Mouse (Mus musculus) induced T-regulatory cell, adult 2 months (primary cell): ENCODE data around the gene Adamts5.

Experiments used
- DNase-seq: peaks from one replicate; pipeline ENCODE4 v3.0.0-alpha.2; 2012; ENCODE audit warnings: low read depth

Gene Adamts5

DNA sequence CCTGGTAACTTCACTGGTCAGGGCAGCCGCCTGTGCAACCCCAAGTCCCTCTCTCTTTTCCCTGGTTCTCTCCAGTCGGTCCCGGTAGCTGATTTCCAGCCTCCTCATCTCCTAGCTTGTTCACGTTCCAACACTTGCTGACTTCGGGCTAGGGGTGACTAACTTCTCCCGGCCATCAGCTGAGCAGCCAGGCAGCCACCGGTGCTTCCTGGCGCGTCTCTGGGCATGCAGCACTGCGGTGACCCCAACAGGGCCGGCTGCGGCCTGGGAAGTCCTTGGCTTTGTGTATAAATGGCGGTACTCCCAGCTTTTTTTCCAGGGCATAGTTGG, at the start of gene Adamts5:
Gene Adamts5 (minus strand): TSS at position 248 of the 330 bp plus-strand sequence.
- no peak for DNase-seq

DNA sequence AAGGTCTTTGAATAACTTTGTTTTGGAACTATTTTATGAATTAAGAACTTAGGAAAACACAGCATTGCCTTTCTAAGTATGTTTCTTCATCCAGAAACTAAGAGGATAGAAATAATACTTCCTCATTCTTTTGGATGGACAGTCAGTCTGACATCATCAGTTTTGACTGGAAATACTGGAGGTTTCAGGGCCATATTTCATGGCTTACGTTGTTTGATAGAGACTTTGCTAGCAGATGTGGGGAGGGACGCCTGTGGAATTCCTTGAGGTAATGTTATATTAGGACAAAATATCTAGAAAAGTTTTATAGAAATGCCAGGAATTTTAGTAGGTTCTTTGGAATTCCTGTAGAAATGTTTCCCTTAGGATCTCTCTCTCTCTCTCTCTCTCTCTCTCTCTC, 48.7 kb upstream of the Adamts5 start:
- DNase-seq: no peak

DNA sequence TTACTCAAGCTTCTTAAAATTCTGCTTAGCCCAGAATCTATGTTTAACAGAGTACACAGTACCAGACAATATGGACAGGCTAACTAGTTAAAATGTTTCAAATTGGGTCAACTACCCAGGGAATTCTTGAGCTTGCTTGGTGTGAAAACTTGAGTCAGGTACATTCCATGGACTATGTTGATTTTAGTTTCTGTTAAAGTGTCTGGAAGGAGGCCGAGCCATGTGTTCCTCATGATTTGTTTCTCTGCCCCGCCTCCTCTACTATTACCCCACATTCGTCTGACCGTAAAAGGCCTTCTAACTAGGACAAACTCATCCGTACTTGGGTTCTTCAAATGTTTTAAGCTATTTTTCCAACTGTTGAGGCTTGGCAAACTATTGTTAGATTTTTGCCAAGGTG, 24.4 kb upstream of the Adamts5 start:
- DNase-seq: no peak

DNA sequence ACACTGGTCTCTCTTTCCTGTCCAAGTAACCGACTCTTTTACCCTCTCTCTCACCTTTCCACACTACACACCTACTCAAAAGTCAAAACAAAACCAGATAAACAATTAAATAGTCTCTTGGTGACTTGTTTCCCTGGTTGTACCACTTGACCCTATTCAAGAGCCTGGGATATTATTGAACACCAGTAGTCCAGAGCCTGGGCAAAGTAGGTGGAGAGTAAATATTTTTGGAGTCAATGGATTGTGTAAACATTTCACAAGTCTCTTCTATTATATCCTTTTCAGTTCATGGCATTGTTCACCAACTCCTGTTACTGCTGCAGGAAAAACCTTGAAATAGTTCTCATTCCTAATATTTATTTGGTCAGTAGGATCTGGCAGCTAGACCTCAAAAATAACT, 20.8 kb upstream of the Adamts5 start:
- DNase-seq: no peak

DNA sequence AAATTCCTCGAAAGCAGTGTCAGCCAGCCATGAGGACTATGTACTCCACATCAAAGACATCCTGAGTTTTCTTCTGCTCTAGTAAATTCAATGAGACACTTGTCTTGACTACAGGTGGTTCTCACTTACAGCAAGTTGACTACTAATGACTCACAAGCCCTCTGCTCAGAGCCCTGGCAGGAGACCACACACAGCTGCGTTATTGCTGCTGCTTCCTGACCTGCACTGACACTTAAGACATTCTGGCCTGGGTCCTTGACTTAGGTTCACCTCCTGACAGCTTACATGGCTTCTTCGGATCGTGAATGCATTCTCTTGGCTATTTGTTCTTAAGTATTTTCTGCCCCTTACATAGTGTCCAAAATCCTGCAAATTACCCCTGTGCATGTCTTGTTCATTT, 18.5 kb upstream of the Adamts5 start:
- DNase-seq: no peak

DNA sequence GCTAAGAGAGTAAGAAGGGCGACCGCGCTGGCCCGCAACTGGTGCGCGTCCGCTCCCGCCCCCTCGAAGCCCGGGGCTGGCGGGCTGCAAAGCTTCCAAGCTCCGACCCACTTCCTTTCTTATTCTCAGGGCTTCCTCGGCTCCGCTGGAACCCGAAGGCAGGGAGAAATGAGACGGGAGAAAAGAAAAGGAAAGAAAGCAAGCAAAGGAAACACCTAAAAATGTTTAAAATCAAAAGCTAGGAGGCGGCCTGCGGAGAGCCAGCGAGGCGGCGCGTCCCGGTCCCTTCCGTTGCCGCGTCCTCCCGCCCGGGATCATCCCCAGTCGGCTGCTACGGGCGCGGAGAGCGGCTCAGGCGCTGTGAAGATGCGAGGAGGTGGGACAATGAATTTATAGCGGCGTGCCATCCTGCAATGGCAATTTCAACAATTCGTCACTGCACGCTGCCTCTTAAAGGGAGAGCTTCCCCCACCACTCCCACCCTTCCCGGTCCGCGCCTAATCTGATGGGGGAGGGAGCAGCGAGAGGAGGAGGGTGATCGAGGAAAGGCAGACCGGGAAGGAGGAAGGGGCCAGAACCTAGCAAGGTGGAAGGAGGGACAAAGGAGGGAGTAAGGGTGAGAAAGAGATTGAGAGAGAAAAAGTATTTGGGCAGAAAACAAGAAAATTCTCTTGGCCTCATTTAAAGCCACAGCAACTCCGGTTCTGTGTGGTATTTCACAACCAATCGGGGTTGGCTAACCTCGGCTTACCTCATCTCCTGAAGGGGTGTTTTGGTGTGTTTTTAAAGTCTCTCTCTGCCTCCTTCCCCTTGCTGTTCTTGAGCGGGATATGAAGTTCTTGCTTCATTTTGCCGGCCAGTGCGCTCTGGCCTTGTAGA, 687 bp downstream of the Adamts5 start:
- DNase-seq: no peak

DNA sequence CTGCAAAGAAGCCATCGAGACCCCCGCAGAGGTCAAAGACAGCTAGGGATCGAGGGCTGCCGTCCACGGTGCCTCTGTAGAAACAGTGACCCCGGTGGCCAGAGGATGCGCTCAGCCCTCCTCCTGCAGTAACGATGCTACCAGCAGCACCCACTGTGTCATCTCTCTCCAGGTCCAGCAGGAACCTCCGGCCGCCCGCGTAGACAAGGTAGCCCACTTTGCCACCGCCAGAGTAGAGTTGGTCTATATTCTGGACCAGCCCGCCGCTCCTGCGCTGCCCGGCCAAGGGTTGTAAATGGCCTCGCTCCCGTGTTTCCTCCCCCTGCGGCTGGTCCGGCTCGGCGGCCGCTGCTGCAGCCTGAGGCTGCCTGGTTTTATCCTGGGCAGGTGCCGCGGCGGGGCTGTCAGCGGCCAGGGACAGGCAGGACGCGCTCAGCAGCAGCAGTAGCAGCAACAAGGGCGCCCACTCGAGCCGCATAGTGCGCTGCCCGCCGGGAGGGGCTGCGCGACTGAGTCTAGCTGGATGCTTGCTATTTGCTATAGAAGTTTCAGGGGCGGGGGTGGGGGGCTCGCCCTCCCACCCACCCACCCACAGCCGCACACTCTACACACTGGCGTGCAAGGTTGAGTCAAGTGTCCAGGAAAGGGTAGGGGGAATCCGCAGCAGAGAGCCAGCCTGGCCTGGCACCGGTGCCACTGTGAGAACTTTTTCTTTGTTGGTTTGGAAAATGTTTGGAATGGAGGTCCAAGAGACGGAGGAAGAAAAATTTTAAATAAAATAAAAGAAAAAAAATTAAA, 1.6 kb downstream of the Adamts5 start:
- no peak for DNase-seq

DNA sequence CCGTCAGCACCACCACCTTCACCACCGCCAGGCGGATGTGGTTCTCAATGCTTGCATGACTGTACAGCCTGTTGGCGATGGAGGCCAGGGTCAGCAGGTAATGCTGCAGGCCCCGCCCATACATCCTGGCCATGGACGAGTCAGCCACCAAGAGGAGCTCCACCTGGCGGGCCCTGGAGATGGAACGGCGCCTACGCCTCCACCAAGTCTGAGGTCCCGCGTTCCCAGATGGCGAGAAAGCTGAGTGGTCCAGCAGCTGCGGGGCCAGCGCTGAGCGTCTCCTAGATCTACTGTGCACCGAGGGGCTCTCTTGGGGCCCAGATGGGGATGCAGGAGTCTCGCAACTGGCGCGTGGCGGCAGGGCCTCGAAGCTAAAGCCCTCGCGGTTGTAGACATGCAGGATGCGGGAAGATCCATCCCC, 2.3 kb downstream of the Adamts5 start:
- DNase-seq: no peak

DNA sequence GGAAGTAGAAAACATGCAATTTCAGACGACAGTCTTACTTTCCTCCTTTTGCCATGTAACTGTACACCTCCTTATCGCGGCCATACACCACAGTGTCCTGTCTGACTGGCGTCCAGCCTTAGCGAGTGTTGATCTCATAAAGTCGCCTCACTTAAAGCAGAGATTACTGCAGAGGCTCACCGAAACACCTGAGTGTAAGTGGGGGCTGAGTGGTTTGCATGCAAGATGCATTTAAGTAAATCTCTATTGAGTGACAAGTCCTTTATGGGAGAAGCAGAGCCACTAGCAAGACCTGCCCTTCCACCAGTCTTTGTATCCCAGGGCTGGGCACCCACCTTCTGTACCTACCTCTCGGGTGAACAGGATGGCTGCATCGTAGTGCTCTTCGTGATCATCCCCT, 2.8 kb downstream of the Adamts5 start:
- DNase-seq: no peak

DNA sequence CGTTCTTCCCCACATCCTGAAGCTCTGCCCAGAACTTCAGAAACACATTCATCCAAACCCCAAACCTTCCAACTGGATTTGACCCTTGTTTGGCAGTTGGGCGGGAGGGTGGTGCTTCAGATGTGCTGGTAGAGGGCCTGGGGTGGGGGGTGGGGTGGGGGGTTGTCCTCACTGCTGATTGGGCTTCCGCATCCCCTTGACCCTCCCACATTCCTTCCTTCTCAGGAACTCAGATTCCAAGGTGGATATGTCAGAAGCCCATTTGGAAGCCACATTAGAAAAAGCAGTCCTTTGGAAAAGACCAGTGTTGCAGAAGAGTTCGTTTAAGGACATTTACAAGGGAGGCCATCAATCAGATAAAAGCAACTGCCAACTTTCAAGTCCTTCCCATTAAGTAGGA, 3.2 kb downstream of the Adamts5 start:
- no peak for DNase-seq

DNA sequence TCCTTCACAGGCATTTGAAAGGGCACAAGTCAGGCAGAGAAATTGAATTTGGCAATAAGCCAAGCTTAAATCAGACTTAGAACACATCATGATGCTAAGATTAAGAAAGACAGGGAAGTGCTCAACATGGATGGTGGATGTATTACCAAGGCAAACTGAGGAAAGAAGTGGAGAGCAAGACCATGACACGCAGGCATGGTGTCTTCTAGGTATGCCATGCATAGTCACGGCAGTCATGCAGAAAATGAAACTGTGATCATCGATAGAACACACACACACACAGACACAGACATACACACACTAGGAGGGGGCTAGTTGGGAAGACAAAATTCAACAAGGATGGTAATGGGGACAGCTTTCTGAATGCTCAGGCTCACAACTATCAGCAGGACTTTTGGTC, 3.8 kb downstream of the Adamts5 start:
- DNase-seq: no peak

DNA sequence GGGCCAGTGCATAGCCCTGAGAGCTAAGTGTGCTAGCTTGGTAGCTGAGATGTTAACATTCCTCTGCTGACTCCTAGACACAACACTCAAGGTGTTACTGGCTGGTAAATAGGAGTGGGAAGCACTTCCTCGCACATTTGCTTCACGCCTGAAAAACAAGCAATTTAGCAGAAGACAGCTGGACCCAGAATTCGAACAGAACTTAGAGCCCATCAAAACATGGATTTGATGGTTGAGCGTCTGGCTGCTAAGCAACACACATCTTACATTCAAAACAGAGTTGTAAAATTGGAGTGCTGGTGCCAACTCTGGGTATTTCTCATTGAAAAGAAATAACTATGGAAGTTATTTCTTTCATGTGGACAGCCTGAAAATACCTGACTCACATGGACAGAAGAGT, 5.7 kb downstream of the Adamts5 start:
- DNase-seq: no peak

DNA sequence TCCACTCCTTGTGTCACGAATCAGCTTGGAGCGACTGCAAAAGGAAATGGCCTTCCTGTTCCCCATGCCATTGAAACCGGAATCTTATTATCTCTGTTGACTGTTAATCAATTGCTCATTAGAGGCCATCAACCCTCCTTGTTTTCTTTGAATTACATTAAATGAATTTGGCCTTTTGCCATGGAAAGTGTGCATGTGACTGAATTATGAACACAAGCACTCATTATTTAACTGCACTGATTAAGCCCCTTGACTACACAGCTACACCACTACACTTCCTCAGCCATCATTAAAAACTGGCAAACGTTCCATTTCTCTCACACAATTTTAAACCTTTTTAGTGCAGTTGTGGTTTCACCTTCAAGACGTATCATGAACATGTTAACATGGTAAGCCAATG, 11.8 kb downstream of the Adamts5 start:
- no peak for DNase-seq

DNA sequence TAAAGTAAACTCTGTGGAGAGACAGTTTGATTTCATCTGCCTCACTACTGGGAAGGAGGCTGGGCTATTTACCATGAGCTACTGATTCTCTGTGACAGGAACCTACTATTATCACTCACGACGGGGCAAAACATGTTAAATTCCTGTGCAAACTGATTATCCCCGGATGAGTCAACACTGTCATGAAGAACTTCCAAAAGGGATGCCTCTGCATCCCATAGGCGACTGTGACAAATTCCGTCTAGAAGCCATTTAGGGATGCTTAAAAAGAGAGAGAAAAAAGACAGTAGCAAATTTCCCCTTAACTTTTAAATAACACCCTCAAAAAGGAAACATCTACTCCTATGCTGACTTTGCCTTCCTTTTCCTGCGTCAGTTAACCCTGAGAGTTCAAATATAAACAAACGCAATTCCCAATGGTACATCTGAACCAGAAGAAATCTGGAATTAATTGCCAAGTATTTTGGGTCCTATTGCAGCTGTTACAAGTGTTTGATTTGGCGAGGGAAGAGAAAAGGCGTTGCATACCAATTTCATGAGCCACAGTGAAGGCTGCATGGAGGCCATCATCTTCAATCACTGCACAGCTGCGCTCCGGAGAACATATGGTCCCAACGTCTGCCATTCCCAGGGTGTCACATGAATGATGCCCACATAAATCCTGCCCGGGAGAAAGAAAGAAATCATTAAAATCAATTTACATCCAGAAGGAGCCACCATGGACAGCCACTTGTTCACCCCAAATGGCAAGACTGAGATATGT, 14.2 kb downstream of the Adamts5 start:
- DNase-seq: no peak

DNA sequence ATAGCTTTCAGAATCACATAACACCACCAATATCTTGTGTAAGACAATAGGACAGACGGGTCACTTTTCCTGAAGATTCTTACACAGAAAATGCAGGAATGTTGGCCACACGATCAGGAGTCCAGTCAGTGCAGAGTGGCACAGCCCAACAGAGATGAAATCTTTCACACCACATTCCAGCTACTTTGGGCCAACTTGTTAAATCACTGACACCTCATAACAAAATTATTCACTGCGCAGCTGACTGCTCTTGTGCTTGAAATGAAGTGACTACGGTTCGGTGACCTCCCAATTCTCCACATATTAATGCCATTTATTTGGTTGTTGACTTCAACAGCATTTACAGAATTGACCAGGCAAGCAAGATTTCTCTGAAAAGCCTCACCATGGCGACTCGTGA, 22.6 kb downstream of the Adamts5 start:
- no peak for DNase-seq

DNA sequence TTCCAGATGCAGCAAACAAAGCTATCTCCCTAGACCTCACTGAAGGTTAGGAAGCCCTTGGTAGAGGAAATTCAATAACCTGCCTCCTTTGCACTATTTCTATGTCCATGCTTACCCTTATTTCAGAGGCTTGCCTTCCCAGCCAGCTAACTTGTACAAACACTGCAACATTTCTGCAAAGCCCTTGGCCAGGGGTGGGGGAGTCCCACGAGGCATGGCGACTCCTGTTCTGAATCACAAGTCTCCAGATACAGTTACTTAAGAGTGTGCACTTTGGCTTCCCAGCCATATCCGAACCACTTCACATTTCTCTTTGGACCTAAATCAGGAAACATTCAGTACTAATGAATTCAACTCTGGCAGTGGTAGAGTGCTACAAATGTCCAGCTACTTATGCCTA, 27.5 kb downstream of the Adamts5 start:
- no peak for DNase-seq

DNA sequence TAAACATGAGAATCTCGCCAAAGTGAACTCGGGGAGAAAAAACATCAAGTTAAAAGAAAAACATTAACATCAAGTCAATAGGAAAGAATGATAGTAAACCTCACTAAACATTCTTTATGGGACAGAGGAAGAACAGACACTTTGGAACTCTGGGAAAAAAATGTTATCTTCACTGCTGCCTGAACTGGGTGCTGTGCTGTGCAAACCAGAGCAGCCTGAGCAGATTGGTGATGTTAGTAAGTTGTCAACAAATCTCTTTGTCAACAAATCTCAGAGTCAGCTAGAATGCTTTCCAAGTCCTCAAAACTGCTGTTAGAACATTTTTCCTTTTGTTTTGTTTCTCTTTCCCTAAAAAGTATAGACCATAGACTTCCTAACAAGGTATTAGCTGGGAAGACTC, 29.7 kb downstream of the Adamts5 start:
- no peak for DNase-seq

DNA sequence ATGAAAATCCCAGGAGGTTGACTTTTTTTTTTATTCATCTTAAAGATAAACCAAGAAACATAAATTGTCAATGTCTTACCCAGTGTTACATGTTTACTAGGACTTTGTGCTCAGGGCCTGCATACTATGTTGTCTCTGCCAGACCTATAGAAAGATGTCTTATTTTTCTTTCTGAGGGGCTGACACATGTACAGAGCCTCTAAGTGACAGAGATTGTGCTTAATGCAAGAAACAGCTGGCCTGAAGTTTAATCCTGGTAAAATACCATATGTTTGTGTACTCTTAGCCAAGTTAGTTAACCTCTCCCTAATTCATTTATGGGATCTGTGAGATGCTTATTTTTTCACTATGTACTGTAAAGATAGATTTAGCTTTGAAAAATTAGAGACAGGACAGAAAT, 30.4 kb downstream of the Adamts5 start:
- DNase-seq: no peak

DNA sequence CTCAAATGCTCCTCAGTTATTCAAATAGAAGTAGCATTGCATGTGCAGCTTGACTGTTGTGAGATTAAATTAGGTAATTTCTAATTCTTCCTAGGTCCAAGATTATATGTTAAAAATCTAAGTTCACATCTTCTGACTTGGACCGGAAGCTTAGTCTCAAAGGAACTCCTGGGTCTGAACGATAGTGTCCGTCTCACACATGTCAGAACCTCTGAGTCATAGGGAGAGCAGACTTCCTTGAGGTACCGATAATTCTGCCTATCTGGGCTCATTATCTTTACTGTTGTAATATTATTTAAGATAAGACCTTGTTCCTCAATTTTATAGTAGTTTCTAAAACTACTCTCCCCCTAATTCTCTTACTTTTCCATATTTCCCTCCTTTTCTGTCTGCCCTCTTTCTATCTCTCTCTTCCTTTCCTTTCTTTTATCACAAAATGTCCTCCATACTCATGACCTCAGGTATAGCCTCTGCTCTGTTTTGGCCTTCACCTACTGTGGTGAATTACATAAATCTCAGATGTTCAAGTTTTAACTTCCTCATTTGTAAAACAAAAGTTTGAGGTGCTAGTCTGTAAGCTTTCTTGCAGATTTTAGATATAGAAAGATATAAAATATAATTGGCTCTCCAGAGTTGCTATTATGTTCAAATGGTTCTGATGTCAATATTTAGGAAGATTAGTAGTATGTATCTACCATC, 36.8 kb downstream of the Adamts5 start:
- DNase-seq: no peak

DNA sequence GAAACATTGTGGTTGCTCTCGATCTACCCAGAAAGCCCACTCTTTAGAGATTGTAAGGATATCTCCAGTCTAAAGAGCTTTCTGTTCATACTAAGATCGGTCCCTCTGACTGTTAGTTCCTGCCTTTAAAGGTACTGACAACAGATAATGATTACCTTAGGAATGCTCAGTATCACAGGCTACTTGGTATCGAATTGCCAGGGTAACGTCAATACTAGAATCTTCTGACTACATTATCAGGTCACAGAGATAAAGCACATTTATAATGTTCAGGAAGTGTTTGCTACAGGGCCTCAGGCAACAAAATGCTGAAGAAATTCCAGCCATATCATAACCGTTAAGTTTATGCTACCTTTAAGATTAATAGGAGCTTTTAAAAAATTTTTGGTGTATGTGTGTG, 47.1 kb downstream of the Adamts5 start:
- no peak for DNase-seq

DNA sequence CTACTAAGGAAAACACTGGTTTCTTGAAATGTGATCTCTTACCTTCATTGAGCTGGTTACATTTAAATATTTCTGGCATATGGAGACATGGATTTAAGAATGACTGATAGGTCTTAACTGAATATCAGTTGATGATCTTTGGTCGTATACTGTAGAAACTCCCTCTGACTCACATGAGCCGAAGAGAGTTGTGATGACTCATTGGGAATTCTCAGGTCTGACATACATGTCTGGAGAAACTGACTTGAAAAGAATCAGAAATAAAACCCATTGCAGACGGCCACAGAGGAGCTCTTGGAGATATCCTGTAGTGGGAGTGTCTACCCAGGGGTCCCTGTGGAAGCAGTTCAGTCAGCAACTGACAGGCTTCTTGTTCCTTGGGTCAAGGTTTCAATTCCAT, 74.6 kb downstream of the Adamts5 start:
- no peak for DNase-seq

DNA sequence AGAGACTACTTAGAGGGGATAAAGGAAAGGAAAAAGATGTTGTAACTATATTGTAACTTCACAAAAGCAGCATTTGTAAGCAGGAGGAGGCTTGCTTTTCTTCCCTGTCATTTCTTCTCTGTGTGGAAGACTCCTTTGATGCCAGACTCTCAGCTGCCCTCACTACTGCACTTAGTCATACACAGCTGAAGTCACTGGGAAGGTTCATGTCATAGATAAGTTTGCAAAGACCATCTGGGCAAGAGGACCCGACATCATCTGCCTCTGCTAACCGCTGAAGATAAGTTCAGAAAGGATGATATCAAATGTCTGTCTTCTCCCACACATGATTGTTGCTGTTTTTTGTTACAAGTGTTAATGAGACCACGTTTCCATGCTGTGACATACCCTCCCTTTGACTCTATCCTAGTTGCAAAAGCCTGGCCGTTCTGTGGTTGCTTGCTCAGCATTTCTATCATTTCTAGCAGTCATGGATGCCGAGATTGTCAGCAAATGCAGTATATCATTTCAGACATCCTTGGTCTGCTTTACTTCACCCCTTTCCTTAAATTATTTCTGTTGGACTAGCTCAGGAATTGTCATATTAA, 79.2 kb downstream of the Adamts5 start:
- no peak for DNase-seq
